Mouse (Mus musculus): ENCODE measurements around the gene Car2.

Car2 gene

GRCm38 (mm10) chr3:14950031-14950430 is 64.0 kb downstream of the Car2 start:
- no peak for DNase-seq

All from kidney, postnatal 14 days (tissue).